Mouse (Mus musculus) CD4-positive naive resting alpha-beta T cell, adult 57 days (primary cell): ENCODE measurements around the gene Creg1. TPM values are rescaled to one million over a fixed set of nuclear protein-coding genes. Genes with fewer than 3 reads are reported as not detected.

Source experiments
- total RNA-seq: library from RNA; stranded (reverse); gene quantifications from one replicate; pipeline ENCODE4 v1.2.4, GENCODE M21; 2023

The Creg1 gene
- 13.3 TPM for total RNA-seq

DNA sequence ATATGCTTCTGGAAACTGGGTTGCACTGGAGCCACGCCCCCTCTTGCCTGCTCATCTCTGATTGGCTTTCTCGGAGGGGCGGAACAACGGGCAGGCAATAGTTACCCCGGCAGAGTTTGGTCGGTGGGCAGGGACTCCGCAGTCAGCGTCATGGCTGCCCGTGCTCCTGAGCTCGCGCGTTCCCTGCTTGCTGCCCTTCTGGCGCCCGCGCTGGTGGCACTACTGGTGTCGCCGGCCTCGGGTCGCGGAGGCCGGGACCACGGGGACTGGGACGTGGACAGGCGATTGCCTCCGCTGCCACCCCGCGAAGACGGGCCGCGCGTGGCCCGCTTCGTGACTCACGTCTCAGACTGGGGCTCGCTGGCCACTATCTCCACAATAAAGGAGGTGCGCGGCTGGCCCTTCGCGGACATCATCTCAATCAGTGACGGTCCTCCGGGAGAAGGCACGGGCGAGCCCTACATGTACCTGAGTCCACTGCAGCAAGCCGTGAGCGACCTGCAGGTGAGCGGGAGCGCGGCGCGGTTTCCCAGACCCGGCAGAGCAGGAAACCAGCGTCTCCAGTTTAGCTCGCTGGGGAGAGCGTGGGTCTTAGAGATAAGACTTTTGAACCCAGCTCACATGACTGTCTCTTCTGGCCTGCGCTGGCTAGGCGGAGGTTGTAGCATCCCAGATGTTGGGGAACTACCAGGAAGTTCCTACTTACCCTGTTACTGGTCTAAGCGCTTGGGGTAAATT lies at the start of gene Creg1:
Gene Creg1 (plus strand): TSS at position 112 of the 738 bp plus-strand sequence.

GRCm38 (mm10) chr1:165788511-165788910 lies 25.0 kb downstream of the Creg1 start, which contains the start of gene Cd247:
Cd247 (plus strand) TSS chr1:165788681.

Other genes with a start within 250 kb of the Creg1 start
- gene Mpzl1, start 129.2 kb upstream of the Creg1 start, total RNA-seq, result 3.6 TPM
- 192 TPM for gene Rcsd1, start 54.0 kb upstream of the Creg1 start, total RNA-seq
- gene Cd247, start 24.9 kb downstream of the Creg1 start, total RNA-seq, result 444 TPM
- 43.5 TPM for gene Pou2f1, start 238.9 kb downstream of the Creg1 start, total RNA-seq